Mouse (Mus musculus): Measurements from ENCODE around the gene Lbp. TPM values are rescaled to one million over a fixed set of nuclear protein-coding genes. Genes with fewer than 3 reads are reported as not detected.

The Lbp gene
- polyA plus RNA-seq, 1 experiment from 2014 or later, result 10.1 TPM

- 39% methylated on average over 8 of the region's 8 CpGs for WGBS (ENCODE audit: insufficient replicate concordance)
- Histone ChIP-seq H3K27me3 (ENCODE audit: control insufficient read depth, insufficient read depth, low read length) (no peaks in the 10 kb centered on the region), H3K9me3 (replicated peaks; ENCODE audit: control insufficient read depth, low read length) (no peaks in the 10 kb centered on the region), H3K36me3 (ENCODE audit: control insufficient read depth, insufficient read depth, low read length) (peaks cover 25% of the 10 kb centered on the region), H3K4me1 (ENCODE audit: control insufficient read depth, insufficient read depth, low read length) (peaks cover 15% of the 10 kb centered on the region), H3K4me3 (ENCODE audit: low read depth, low read length) (peak overlapping the region; percentile 70), H3K27ac (ENCODE audit: low read depth, low read length) (peak overlapping the region; percentile 22; the same call in 1 of the 2 replicates), H3K4me2 (peak overlapping the region; percentile 87), H3K9ac (ENCODE audit: low read depth, low read length) (0 out of 2 replicates have a peak overlapping the region, but pooled peaks have one; percentile 18)
- no peak for ATAC-seq (replicated peaks; ENCODE audit: insufficient number of reproducible peaks, low FRiP score, low TSS enrichment)
Observed at GRCm38 (mm10) chr2:158361678-158362320, 55.5 kb downstream of the Lbp start.

GRCm38 (mm10) chr2:158364175-158364574 is 57.9 kb downstream of the Lbp start:
- Histone ChIP-seq H3K4me2 (no peak overlapping the region), H3K27me3 (ENCODE audit: control insufficient read depth, insufficient read depth, low read length) (no peaks in the 10 kb centered on the region), H3K9me3 (replicated peaks; ENCODE audit: control insufficient read depth, low read length) (no peaks in the 10 kb centered on the region), H3K9ac (ENCODE audit: low read depth, low read length) (no peak overlapping the region), H3K27ac (ENCODE audit: low read depth, low read length) (no peak overlapping the region), H3K4me3 (ENCODE audit: low read depth, low read length) (no peak overlapping the region), H3K36me3 (ENCODE audit: control insufficient read depth, insufficient read depth, low read length) (peaks cover 4% of the 10 kb centered on the region), H3K4me1 (ENCODE audit: control insufficient read depth, insufficient read depth, low read length) (peaks cover 12% of the 10 kb centered on the region)
- 83% methylated on average over 4 of the region's 4 CpGs for WGBS (ENCODE audit: insufficient replicate concordance)
- ATAC-seq (replicated peaks; ENCODE audit: insufficient number of reproducible peaks, low FRiP score, low TSS enrichment), result no peak

- Histone ChIP-seq H3K27me3 (ENCODE audit: control insufficient read depth, insufficient read depth, low read length) (no peaks in the 10 kb centered on the region), H3K4me2 (no peak overlapping the region), H3K4me1 (ENCODE audit: control insufficient read depth, insufficient read depth, low read length) (peaks cover 3% of the 10 kb centered on the region), H3K9me3 (replicated peaks; ENCODE audit: control insufficient read depth, low read length) (no peaks in the 10 kb centered on the region), H3K4me3 (ENCODE audit: low read depth, low read length) (no peak overlapping the region), H3K9ac (ENCODE audit: low read depth, low read length) (no peak overlapping the region), H3K27ac (ENCODE audit: low read depth, low read length) (no peak overlapping the region), H3K36me3 (ENCODE audit: control insufficient read depth, insufficient read depth, low read length) (no peaks in the 10 kb centered on the region)
- no peak for ATAC-seq (replicated peaks; ENCODE audit: insufficient number of reproducible peaks, low FRiP score, low TSS enrichment)
- 70% methylated on average over 12 of the region's 12 CpGs for WGBS (ENCODE audit: insufficient replicate concordance)
Observed at GRCm38 (mm10) chr2:158365099-158365850, 59.0 kb downstream of the Lbp start.

GRCm38 (mm10) chr2:158367654-158368053 is 61.4 kb downstream of the Lbp start:
- H3K4me2 ChIP-seq, result no peak overlapping the region
- H3K36me3 ChIP-seq (ENCODE audit: control insufficient read depth, insufficient read depth, low read length), result no peaks in the 10 kb centered on the region
- H3K27ac ChIP-seq (ENCODE audit: low read depth, low read length), result no peak overlapping the region
- H3K9me3 ChIP-seq (replicated peaks; ENCODE audit: control insufficient read depth, low read length), result no peaks in the 10 kb centered on the region
- no peak overlapping the region for H3K9ac ChIP-seq (ENCODE audit: low read depth, low read length)
- no peaks in the 10 kb centered on the region for H3K4me1 ChIP-seq (ENCODE audit: control insufficient read depth, insufficient read depth, low read length)
- H3K27me3 ChIP-seq (ENCODE audit: control insufficient read depth, insufficient read depth, low read length), result no peaks in the 10 kb centered on the region
- WGBS (ENCODE audit: insufficient replicate concordance), result 59% methylated on average over 5 of the region's 5 CpGs
- ATAC-seq (replicated peaks; ENCODE audit: insufficient number of reproducible peaks, low FRiP score, low TSS enrichment), result no peak
- no peak overlapping the region for H3K4me3 ChIP-seq (ENCODE audit: low read depth, low read length)

- no peak overlapping the region for H3K9ac ChIP-seq (ENCODE audit: low read depth, low read length)
- no peak overlapping the region for H3K4me3 ChIP-seq (ENCODE audit: low read depth, low read length)
- WGBS (ENCODE audit: insufficient replicate concordance), result 79% methylated on average over 8 of the region's 8 CpGs
- ATAC-seq (replicated peaks; ENCODE audit: insufficient number of reproducible peaks, low FRiP score, low TSS enrichment), result no peak
- no peak overlapping the region for H3K27ac ChIP-seq (ENCODE audit: low read depth, low read length)
- H3K4me2 ChIP-seq, result no peak overlapping the region
- no peaks in the 10 kb centered on the region for H3K27me3 ChIP-seq (ENCODE audit: control insufficient read depth, insufficient read depth, low read length)
- H3K9me3 ChIP-seq (replicated peaks; ENCODE audit: control insufficient read depth, low read length), result no peaks in the 10 kb centered on the region
- no peaks in the 10 kb centered on the region for H3K4me1 ChIP-seq (ENCODE audit: control insufficient read depth, insufficient read depth, low read length)
- H3K36me3 ChIP-seq (ENCODE audit: control insufficient read depth, insufficient read depth, low read length), result no peaks in the 10 kb centered on the region
Observed at GRCm38 (mm10) chr2:158368313-158368712, 62.0 kb downstream of the Lbp start.

GRCm38 (mm10) chr2:158369474-158370172 is 63.3 kb downstream of the Lbp start:
- no peak overlapping the region for H3K27ac ChIP-seq (ENCODE audit: low read depth, low read length)
- no peaks in the 10 kb centered on the region for H3K9me3 ChIP-seq (replicated peaks; ENCODE audit: control insufficient read depth, low read length)
- peaks cover 11% of the 10 kb centered on the region for H3K27me3 ChIP-seq (ENCODE audit: control insufficient read depth, insufficient read depth, low read length)
- no peak for ATAC-seq (replicated peaks; ENCODE audit: insufficient number of reproducible peaks, low FRiP score, low TSS enrichment)
- H3K4me2 ChIP-seq, result no peak overlapping the region
- H3K9ac ChIP-seq (ENCODE audit: low read depth, low read length), result no peak overlapping the region
- H3K36me3 ChIP-seq (ENCODE audit: control insufficient read depth, insufficient read depth, low read length), result no peaks in the 10 kb centered on the region
- no peak overlapping the region for H3K4me3 ChIP-seq (ENCODE audit: low read depth, low read length)
- 69% methylated on average over 3 of the region's 3 CpGs for WGBS (ENCODE audit: insufficient replicate concordance)
- H3K4me1 ChIP-seq (ENCODE audit: control insufficient read depth, insufficient read depth, low read length), result no peaks in the 10 kb centered on the region

GRCm38 (mm10) chr2:158370173-158370550 is 63.9 kb downstream of the Lbp start:
- H3K27me3 ChIP-seq (ENCODE audit: control insufficient read depth, insufficient read depth, low read length), result peaks cover 17% of the 10 kb centered on the region
- no peak overlapping the region for H3K9ac ChIP-seq (ENCODE audit: low read depth, low read length)
- ATAC-seq (replicated peaks; ENCODE audit: insufficient number of reproducible peaks, low FRiP score, low TSS enrichment), result no peak
- no peaks in the 10 kb centered on the region for H3K9me3 ChIP-seq (replicated peaks; ENCODE audit: control insufficient read depth, low read length)
- H3K4me3 ChIP-seq (ENCODE audit: low read depth, low read length), result no peak overlapping the region
- no peak overlapping the region for H3K4me2 ChIP-seq
- WGBS (ENCODE audit: insufficient replicate concordance), result 10% methylated on average over 5 of the region's 5 CpGs
- H3K27ac ChIP-seq (ENCODE audit: low read depth, low read length), result no peak overlapping the region
- no peaks in the 10 kb centered on the region for H3K36me3 ChIP-seq (ENCODE audit: control insufficient read depth, insufficient read depth, low read length)
- no peaks in the 10 kb centered on the region for H3K4me1 ChIP-seq (ENCODE audit: control insufficient read depth, insufficient read depth, low read length)

GRCm38 (mm10) chr2:158373061-158373460 is 66.8 kb downstream of the Lbp start:
- H3K4me2 ChIP-seq, result no peak overlapping the region
- H3K9ac ChIP-seq (ENCODE audit: low read depth, low read length), result no peak overlapping the region
- 55% methylated on average over 5 of the region's 5 CpGs for WGBS (ENCODE audit: insufficient replicate concordance)
- no peak overlapping the region for H3K4me3 ChIP-seq (ENCODE audit: low read depth, low read length)
- H3K27me3 ChIP-seq (ENCODE audit: control insufficient read depth, insufficient read depth, low read length), result peaks cover 32% of the 10 kb centered on the region
- no peaks in the 10 kb centered on the region for H3K36me3 ChIP-seq (ENCODE audit: control insufficient read depth, insufficient read depth, low read length)
- H3K4me1 ChIP-seq (ENCODE audit: control insufficient read depth, insufficient read depth, low read length), result no peaks in the 10 kb centered on the region
- no peak for ATAC-seq (replicated peaks; ENCODE audit: insufficient number of reproducible peaks, low FRiP score, low TSS enrichment)
- H3K9me3 ChIP-seq (replicated peaks; ENCODE audit: control insufficient read depth, low read length), result no peaks in the 10 kb centered on the region
- no peak overlapping the region for H3K27ac ChIP-seq (ENCODE audit: low read depth, low read length)
